Mouse (Mus musculus) kidney, adult 2 months (tissue): ENCODE data around the gene Ggcx.

Experiments used
- CTCF ChIP-seq: fragments of 200-500 bp; conservative IDR thresholded peaks from 2 replicates; pipeline ENCODE4 v1.5.1; 2011; ENCODE audit warnings: low read depth, mild to moderate bottlenecking, control low read depth, low read length, moderate library complexity, mixed read lengths; ENCODE audit not compliant: insufficient read depth, insufficient read length
- POLR2A ChIP-seq: fragments of 200-500 bp; IDR thresholded peaks from one replicate; pipeline ENCODE4 v1.6.1; 2011; ENCODE audit warnings: low read depth, low read length, control low read depth

GRCm38 (mm10) chr6:72465361-72466157 is 51.5 kb downstream of the Ggcx start:
- TF ChIP-seq POLR2A (no peak), CTCF (no peak)
